Mouse (Mus musculus) embryonic fibroblast, embryonic 13.5 days (primary cell): ENCODE measurements around the gene Sec23b.

Experiments
- CTCF ChIP-seq: IDR thresholded peaks from 2 replicates; pipeline ENCODE4 v1.5.1; 2011; ENCODE audit warnings: mild to moderate bottlenecking, control low read depth, low read length, moderate library complexity, borderline replicate concordance; ENCODE audit not compliant: insufficient read depth
- POLR2A ChIP-seq: IDR thresholded peaks from 2 replicates; pipeline ENCODE4 v1.6.1; 2011; ENCODE audit warnings: low read depth, mild to moderate bottlenecking, control low read depth, low read length, moderate library complexity

GRCm38 (mm10) chr2:144555820-144556552 lies at the start of gene Sec23b:
- TF ChIP-seq CTCF = no peak
- peak; percentile 93 for TF ChIP-seq POLR2A
